Mouse (Mus musculus) MEL (cell line): ENCODE measurements around the gene Ralb. TPM values are rescaled to one million over a fixed set of nuclear protein-coding genes. Genes with fewer than 3 reads are reported as not detected.

Experiments
- DNase-seq: peaks from one replicate; pipeline ENCODE4 v3.0.0; 2011; ENCODE audit warnings: low read depth, low spot score
- H3K27ac ChIP-seq: 2 replicates; pipeline ENCODE4 v1.5.1; 2012; ENCODE audit warnings: low read depth, mild to moderate bottlenecking, control low read depth, low read length, moderate library complexity; ENCODE audit not compliant: control insufficient read depth
- H3K27me3 ChIP-seq, 2 experiments: fragments of 150-350 bp in 1 of 2; sonication (generic) in 1 of 2; 2 replicates each; pipeline ENCODE4 v1.6.1; 2012; ENCODE audit warnings: low read length in 2 of 2, mild to moderate bottlenecking in 2 of 2, improper control_type of control experiment in 1 of 2, moderate library complexity in 1 of 2; ENCODE audit not compliant: insufficient read depth in 2 of 2, control insufficient read depth in 1 of 2
- H3K36me3 ChIP-seq, 2 experiments: 2 replicates each; pipeline ENCODE4 v1.6.1; 2012 to 2014; ENCODE audit warnings: low read length in 2 of 2, improper control_type of control experiment in 1 of 2, inconsistent platforms in 1 of 2, mild to moderate bottlenecking in 1 of 2; ENCODE audit not compliant: insufficient read depth in 2 of 2, control insufficient read depth in 1 of 2
- H3K4me1 ChIP-seq, 2 experiments: fragments of 150-350 bp in 1 of 2; sonication (generic) in 1 of 2; 2 replicates each; pipeline ENCODE4 v1.6.1; 2012; ENCODE audit warnings: low read length in 2 of 2, improper control_type of control experiment in 1 of 2, mild to moderate bottlenecking in 1 of 2; ENCODE audit not compliant: insufficient read depth in 2 of 2, control insufficient read depth in 1 of 2
- H3K4me3 ChIP-seq, 2 experiments: fragments of 150-350 bp in 1 of 2; sonication (generic) in 1 of 2; 2 replicates each; pipeline ENCODE4 v1.5.1; 2012; ENCODE audit warnings: low read depth in 2 of 2, low read length in 2 of 2, mild to moderate bottlenecking in 2 of 2, moderate library complexity in 2 of 2, control low read depth in 1 of 2, improper control_type of control experiment in 1 of 2; ENCODE audit not compliant: control insufficient read depth in 1 of 2, insufficient read depth in 1 of 2
- H3K79me2 ChIP-seq: 2 replicates; pipeline ENCODE4 v1.6.1; 2012; ENCODE audit warnings: mild to moderate bottlenecking, low read length, moderate library complexity; ENCODE audit not compliant: control insufficient read depth, poor library complexity, insufficient read depth
- H3K9ac ChIP-seq: 2 replicates; pipeline ENCODE4 v1.6.1; 2012; ENCODE audit warnings: low read depth, mild to moderate bottlenecking, control low read depth, low read length, moderate library complexity; ENCODE audit not compliant: control insufficient read depth, poor library complexity, severe bottlenecking
- H3K9me3 ChIP-seq: fragments of 150-350 bp; sonication (generic); replicated peaks from 2 replicates; pipeline ENCODE4 v1.6.1; 2012; ENCODE audit warnings: mild to moderate bottlenecking, low read length, improper control_type of control experiment, moderate library complexity; ENCODE audit not compliant: insufficient read depth
- BHLHE40 ChIP-seq: IDR thresholded peaks from 2 replicates; pipeline ENCODE4 v1.6.1; 2012; ENCODE audit warnings: low read depth, mild to moderate bottlenecking, inconsistent platforms, low read length, improper control_type of control experiment, borderline replicate concordance
- CTCF ChIP-seq, 3 experiments: IDR thresholded peaks in 2 of 3; conservative IDR thresholded peaks in 1 of 3; 2 replicates each; pipeline ENCODE4 v1.5.1; 2011 to 2012; ENCODE audit warnings: low read length in 3 of 3, low read depth in 2 of 3, mild to moderate bottlenecking in 2 of 3, improper control_type of control experiment in 1 of 3, inconsistent platforms in 1 of 3, mixed read lengths in 1 of 3, moderate library complexity in 1 of 3; ENCODE audit not compliant: control insufficient read depth in 1 of 3, insufficient read depth in 1 of 3, poor library complexity in 1 of 3, severe bottlenecking in 1 of 3
- ETS1 ChIP-seq: IDR thresholded peaks from 2 replicates; pipeline ENCODE4 v1.6.1; 2012; ENCODE audit warnings: low read depth, mild to moderate bottlenecking, inconsistent platforms, low read length, improper control_type of control experiment, moderate library complexity
- GABPA ChIP-seq: IDR thresholded peaks from 2 replicates; pipeline ENCODE4 v1.6.1; 2012; ENCODE audit warnings: low read depth, mild to moderate bottlenecking, inconsistent platforms, low read length, improper control_type of control experiment, moderate library complexity
- GATA1 ChIP-seq: IDR thresholded peaks from 2 replicates; pipeline ENCODE4 v1.6.1; 2011; ENCODE audit warnings: low read depth, low read length, improper control_type of control experiment
- HCFC1 ChIP-seq: IDR thresholded peaks from 2 replicates; pipeline ENCODE4 v1.6.1; 2012; ENCODE audit warnings: low read depth, mild to moderate bottlenecking, inconsistent platforms, low read length, improper control_type of control experiment, moderate library complexity
- KAT2A ChIP-seq: conservative IDR thresholded peaks from 2 replicates; pipeline ENCODE4 v1.6.1; 2012; ENCODE audit warnings: low read depth, low read length, improper control_type of control experiment, inconsistent platforms
- MAX ChIP-seq: IDR thresholded peaks from 2 replicates; pipeline ENCODE4 v1.6.1; 2011; ENCODE audit warnings: low read length, improper control_type of control experiment
- MAZ ChIP-seq: IDR thresholded peaks from 2 replicates; pipeline ENCODE4 v1.6.1; 2012; ENCODE audit warnings: low read depth, mild to moderate bottlenecking, inconsistent platforms, low read length, improper control_type of control experiment
- MEF2A ChIP-seq: IDR thresholded peaks from 2 replicates; pipeline ENCODE4 v1.6.1; 2014; ENCODE audit warnings: low read depth, mild to moderate bottlenecking, inconsistent platforms, low read length, improper control_type of control experiment; ENCODE audit not compliant: poor library complexity, insufficient replicate concordance, severe bottlenecking; ENCODE audit errors: extremely low read depth
- MXI1 ChIP-seq: IDR thresholded peaks from 2 replicates; pipeline ENCODE4 v1.6.1; 2011; ENCODE audit warnings: mild to moderate bottlenecking, low read depth, low read length, improper control_type of control experiment
- MYB ChIP-seq: IDR thresholded peaks from 2 replicates; pipeline ENCODE4 v1.6.1; 2011; ENCODE audit warnings: mild to moderate bottlenecking, low read depth, low read length, improper control_type of control experiment
- NELFE ChIP-seq: IDR thresholded peaks from 2 replicates; pipeline ENCODE4 v1.6.1; 2011; ENCODE audit warnings: low read depth, low read length, improper control_type of control experiment
- POLR2A ChIP-seq, 2 experiments: IDR thresholded peaks; 2 replicates each; pipeline ENCODE4 v1.6.1; 2011 to 2012; ENCODE audit warnings: low read length in 2 of 2, mild to moderate bottlenecking in 2 of 2, control low read depth in 1 of 2, improper control_type of control experiment in 1 of 2, low read depth in 1 of 2, moderate library complexity in 1 of 2; ENCODE audit not compliant: control insufficient read depth in 1 of 2, insufficient read depth in 1 of 2, poor library complexity in 1 of 2
- POLR2AphosphoS2 ChIP-seq: IDR thresholded peaks from 2 replicates; pipeline ENCODE4 v1.6.1; 2011; ENCODE audit warnings: low read length, improper control_type of control experiment
- RAD21 ChIP-seq: IDR thresholded peaks from 2 replicates; pipeline ENCODE4 v1.6.1; 2011; ENCODE audit warnings: mild to moderate bottlenecking, low read depth, low read length, improper control_type of control experiment
- SIN3A ChIP-seq: IDR thresholded peaks from 2 replicates; pipeline ENCODE4 v1.6.1; 2012; ENCODE audit warnings: low read length, improper control_type of control experiment, inconsistent platforms
- SMC3 ChIP-seq: IDR thresholded peaks from 2 replicates; pipeline ENCODE4 v1.6.1; 2011; ENCODE audit warnings: low read depth, low read length, improper control_type of control experiment
- TAL1 ChIP-seq: IDR thresholded peaks from 2 replicates; pipeline ENCODE4 v1.6.1; 2012; ENCODE audit warnings: mild to moderate bottlenecking, inconsistent platforms, low read length, moderate library complexity, mixed read lengths
- TCF12 ChIP-seq: IDR thresholded peaks from 2 replicates; pipeline ENCODE4 v1.6.1; 2014; ENCODE audit warnings: low read depth, mild to moderate bottlenecking, inconsistent platforms, low read length, improper control_type of control experiment, moderate library complexity
- UBTF ChIP-seq: IDR thresholded peaks from 2 replicates; pipeline ENCODE4 v1.6.1; 2012; ENCODE audit warnings: low read depth, mild to moderate bottlenecking, inconsistent platforms, low read length, improper control_type of control experiment, moderate library complexity, borderline replicate concordance; ENCODE audit not compliant: insufficient read depth
- USF2 ChIP-seq, 2 experiments: IDR thresholded peaks; 2 replicates each; pipeline ENCODE4 v1.6.1; 2011 to 2012; ENCODE audit warnings: improper control_type of control experiment in 2 of 2, low read length in 2 of 2, borderline replicate concordance in 1 of 2, inconsistent platforms in 1 of 2, low read depth in 1 of 2, mild to moderate bottlenecking in 1 of 2; ENCODE audit not compliant: insufficient read depth in 1 of 2
- ZC3H11A ChIP-seq: IDR thresholded peaks from 2 replicates; pipeline ENCODE4 v1.6.1; 2012; ENCODE audit warnings: low read depth, mild to moderate bottlenecking, inconsistent platforms, low read length, improper control_type of control experiment
- ZKSCAN1 ChIP-seq: IDR thresholded peaks from 2 replicates; pipeline ENCODE4 v1.6.1; 2012; ENCODE audit warnings: low read depth, mild to moderate bottlenecking, inconsistent platforms, low read length, improper control_type of control experiment, moderate library complexity
- ZMIZ1 ChIP-seq: IDR thresholded peaks from 2 replicates; pipeline ENCODE4 v1.6.1; 2012; ENCODE audit warnings: low read depth, mild to moderate bottlenecking, inconsistent platforms, low read length, improper control_type of control experiment, moderate library complexity
- ZNF384 ChIP-seq: IDR thresholded peaks from 2 replicates; pipeline ENCODE4 v1.6.1; 2012; ENCODE audit warnings: low read depth, mild to moderate bottlenecking, inconsistent platforms, low read length, improper control_type of control experiment
- polyA plus RNA-seq, 2 experiments: library from polyadenylated mRNA; stranded (reverse) in 1 of 2; unstranded in 1 of 2; fragments of >175 nt in 1 of 2; fragments of >200 nt in 1 of 2; gene quantifications; 2 replicates each; pipeline versions ENCODE4 v1.2.1 to v1.2.4; 2012; ENCODE audit warnings: low replicate concordance in 2 of 2, low read depth in 1 of 2; ENCODE audit not compliant: insufficient read length in 2 of 2, insufficient read depth in 1 of 2, missing spikeins in 1 of 2
- total RNA-seq: library from RNA; depleted of rRNA; stranded (reverse); fragments of 300-350 nt; gene quantifications from 2 replicates; pipeline ENCODE4 v1.2.3, GENCODE M21; 2012

Ralb gene
- total and polyA plus RNA-seq, 3 experiments = 28.0 to 45.1 TPM; not detected in 1

DNA sequence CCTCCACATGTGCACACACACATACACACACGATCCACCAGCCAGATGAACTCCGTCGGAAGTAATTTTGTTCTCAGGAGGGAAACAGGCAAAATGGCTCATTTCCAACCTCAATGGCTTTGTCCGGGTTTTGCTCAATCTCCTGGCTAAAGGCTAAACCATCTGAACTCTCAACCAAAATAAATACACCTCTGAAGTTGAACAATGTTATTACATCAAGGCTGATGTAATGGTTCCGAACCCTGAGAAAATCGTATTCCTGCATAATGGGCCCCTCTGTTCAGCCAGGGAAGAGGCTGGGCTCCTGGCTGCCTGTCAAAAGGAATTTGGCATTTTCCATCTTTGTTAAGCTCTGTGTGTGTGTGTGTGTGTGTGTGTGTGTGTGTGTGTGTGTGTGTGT lies 67.2 kb downstream of the Ralb start:
- no peak for DNase-seq
- Histone ChIP-seq H3K9ac (no peak overlapping the region), H3K4me3 (no peak overlapping the region), H3K36me3 (no peaks in the 10 kb centered on the region), H3K79me2 (no peaks in the 10 kb centered on the region), H3K27me3 (no peaks in the 10 kb centered on the region), H3K9me3 (no peaks in the 10 kb centered on the region), H3K27ac (no peak overlapping the region), H3K4me1 (no peaks in the 10 kb centered on the region)
- no peak for TF ChIP-seq RAD21
- TF ChIP-seq TAL1 = no peak
- no peak for TF ChIP-seq ZMIZ1
- TF ChIP-seq GABPA = no peak
- no peak for TF ChIP-seq MAX
- no peak for TF ChIP-seq ZC3H11A
- TF ChIP-seq ETS1 = no peak
- TF ChIP-seq CTCF (IDR thresholded peaks at IDR 0.05 in 2 of 3, conservative IDR thresholded peaks at IDR 0.05 in 1 of 3; ENCODE audit: control insufficient read depth in 1 of 3, insufficient read depth in 1 of 3, low read depth in 2 of 3, low read length in 3 of 3, poor library complexity in 1 of 3, severe bottlenecking in 1 of 3) = no peak
- TF ChIP-seq GATA1 = no peak
- TF ChIP-seq MEF2A = no peak
- TF ChIP-seq USF2 (IDR thresholded peaks at IDR 0.05; ENCODE audit: borderline replicate concordance in 1 of 2, insufficient read depth in 1 of 2, low read depth in 1 of 2, low read length in 2 of 2) = no peak
- TF ChIP-seq ZNF384 = no peak

DNA sequence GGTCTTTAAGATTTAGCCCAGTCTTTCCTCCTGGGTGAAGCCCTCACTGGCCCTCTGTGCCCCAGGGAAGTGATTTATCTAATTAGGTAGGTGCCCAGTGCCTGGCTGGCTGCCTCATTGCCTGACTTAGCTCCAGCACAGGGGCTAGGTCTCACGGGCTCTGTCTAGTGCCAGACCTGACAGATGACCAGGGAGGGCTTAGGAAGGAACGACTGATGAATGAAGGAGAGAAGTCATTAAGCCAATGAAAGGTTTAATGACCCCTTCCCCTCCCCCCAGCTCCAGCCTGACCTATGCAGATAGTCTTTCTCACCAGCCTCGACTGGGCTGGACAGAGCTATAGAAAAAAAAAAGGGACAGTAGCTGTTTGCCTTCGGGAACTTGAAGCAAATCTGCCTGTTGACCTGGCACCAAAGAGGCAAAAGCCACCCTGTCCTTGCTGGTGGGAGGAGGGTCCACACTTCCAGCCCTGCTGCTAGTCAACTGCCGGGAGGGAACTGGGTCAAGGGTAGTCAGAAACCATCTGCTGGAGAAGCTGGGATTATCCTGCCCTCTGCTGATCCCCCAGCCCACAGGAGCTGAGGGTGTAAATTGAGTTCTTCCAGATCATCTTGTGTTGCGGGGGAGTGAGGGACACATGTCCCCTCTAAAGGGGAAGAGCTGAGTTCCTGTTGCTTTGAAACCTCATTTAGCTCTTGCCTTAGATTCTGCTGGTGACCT lies 80.3 kb downstream of the Ralb start:
- Histone ChIP-seq H3K9me3 (no peaks in the 10 kb centered on the region), H3K36me3 (no peaks in the 10 kb centered on the region), H3K4me3 (no peak overlapping the region), H3K27me3 (no peaks in the 10 kb centered on the region)
- no peak for DNase-seq
- TF ChIP-seq MAZ (no peak), MYB (no peak)
- TF ChIP-seq, all 39 proteins: peak for 0
- no peak overlapping the region for H3K9ac ChIP-seq
- H3K27ac ChIP-seq = no peak overlapping the region
- no peaks in the 10 kb centered on the region for H3K79me2 ChIP-seq
- no peaks in the 10 kb centered on the region for H3K4me1 ChIP-seq

DNA sequence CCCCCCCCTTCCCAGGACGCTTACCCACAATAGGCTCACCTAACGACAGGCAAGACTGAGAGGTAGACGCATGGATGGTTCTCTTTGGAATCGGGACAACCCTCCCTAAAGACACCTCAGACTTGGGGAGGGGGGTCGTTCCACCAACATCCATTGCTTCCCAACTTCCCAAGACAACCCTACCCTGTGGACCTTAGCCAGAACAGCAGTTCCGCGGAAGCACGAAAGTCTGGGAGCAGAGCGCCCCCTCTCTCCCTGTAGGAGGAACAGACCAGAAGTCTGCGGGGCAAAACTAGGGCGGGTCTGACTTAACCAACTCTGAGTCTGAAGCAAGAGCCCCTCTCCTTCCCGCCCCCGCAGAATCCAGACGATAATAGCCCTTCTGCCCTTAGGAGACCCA lies 81.1 kb downstream of the Ralb start:
- no peak for DNase-seq
- H3K27me3 ChIP-seq = no peaks in the 10 kb centered on the region
- no peak overlapping the region for H3K9ac ChIP-seq
- H3K36me3 ChIP-seq = no peaks in the 10 kb centered on the region
- H3K9me3 ChIP-seq = no peaks in the 10 kb centered on the region
- H3K27ac ChIP-seq = no peak overlapping the region
- H3K4me3 ChIP-seq = no peak overlapping the region
- no peaks in the 10 kb centered on the region for H3K4me1 ChIP-seq
- H3K79me2 ChIP-seq = no peaks in the 10 kb centered on the region
- TF ChIP-seq KAT2A (no peak), UBTF (no peak), POLR2AphosphoS2 (no peak), POLR2A (IDR thresholded peaks at IDR 0.05; ENCODE audit: control insufficient read depth in 1 of 2, insufficient read depth in 1 of 2, low read depth in 1 of 2, low read length in 2 of 2, poor library complexity in 1 of 2) (no peak), MXI1 (no peak), NELFE (no peak), MAZ (no peak), TCF12 (no peak), ZNF384 (no peak), ZKSCAN1 (no peak), GATA1 (no peak), HCFC1 (no peak), SIN3A (no peak), ZC3H11A (no peak), SMC3 (no peak), BHLHE40 (no peak), MEF2A (no peak)
